ENCODE assay signal across 17 mouse cellular contexts in the genomic region with DNA sequence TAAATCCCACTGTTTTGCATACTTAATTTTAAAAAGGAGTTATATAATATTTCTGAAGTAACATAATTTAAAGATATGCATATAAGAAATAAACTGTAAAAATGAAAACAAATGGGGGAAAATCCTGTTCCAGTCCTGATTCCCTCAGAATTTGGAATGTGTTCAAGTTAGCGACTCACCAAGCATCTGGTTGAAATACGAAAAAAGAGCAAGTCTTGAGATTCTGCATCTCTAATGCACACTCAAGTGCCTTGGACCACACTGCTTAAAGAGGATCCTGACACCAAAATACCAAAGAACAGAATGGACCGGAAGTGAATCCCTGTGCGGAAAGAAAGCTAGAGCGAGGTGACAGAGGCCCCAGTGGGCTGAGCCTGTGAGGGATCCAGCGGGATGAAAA. TPM values are rescaled to one million over a fixed set of nuclear protein-coding genes. Genes with fewer than 3 reads are reported as not detected.
DNase-seq lines count a peak whose midpoint lies in the region; ATAC-seq and TF ChIP-seq lines count a peak whose summit lies in the region.
"Had no signal": no experiment of that assay in that cellular context is flagged by ENCODE, and none has a peak within 500 bp of the region (broad histone marks: within the 10 kb centered on the region; RNA-seq: fewer than 3 reads in every experiment).

No protein-coding gene starts in this region.

- no peak for TF ChIP-seq POLR2A in embryonic fibroblast, embryonic 13.5 days (IDR thresholded peaks at IDR 0.05; ENCODE audit: low read depth, low read length)

- H3K9me3 ChIP-seq in hindbrain, embryonic 13.5 days: no peaks in the 10 kb centered on the region
- H3K9me3 ChIP-seq in hindbrain, embryonic 14.5 days (ENCODE audit: control insufficient read depth, low read length): no peaks in the 10 kb centered on the region
- no peaks in the 10 kb centered on the region for H3K9me3 ChIP-seq in neural tube, embryonic 13.5 days
- no peaks in the 10 kb centered on the region for H3K9me3 ChIP-seq in neural tube, embryonic 14.5 days (ENCODE audit: control insufficient read depth, low read length)

- H3K27me3 ChIP-seq in hindbrain, embryonic 13.5 days: no peaks in the 10 kb centered on the region
- no peaks in the 10 kb centered on the region for H3K27me3 ChIP-seq in hindbrain, embryonic 14.5 days (ENCODE audit: control insufficient read depth, insufficient read depth, low read length)
- no peaks in the 10 kb centered on the region for H3K27me3 ChIP-seq in neural tube, embryonic 13.5 days
- H3K27me3 ChIP-seq in neural tube, embryonic 14.5 days (ENCODE audit: control insufficient read depth, insufficient read depth, low read length): no peaks in the 10 kb centered on the region

- no peaks in the 10 kb centered on the region for H3K36me3 ChIP-seq in hindbrain, embryonic 13.5 days
- H3K36me3 ChIP-seq in hindbrain, embryonic 14.5 days (replicated peaks; ENCODE audit: control insufficient read depth, insufficient read depth): no peaks in the 10 kb centered on the region
- no peaks in the 10 kb centered on the region for H3K36me3 ChIP-seq in neural tube, embryonic 13.5 days
- H3K36me3 ChIP-seq in neural tube, embryonic 14.5 days (ENCODE audit: control insufficient read depth, insufficient read depth, low read length): no peaks in the 10 kb centered on the region

- H3K9ac ChIP-seq in hindbrain, embryonic 13.5 days: no peak overlapping the region
- no peak overlapping the region for H3K9ac ChIP-seq in hindbrain, embryonic 14.5 days
- H3K9ac ChIP-seq in neural tube, embryonic 13.5 days: no peak overlapping the region
- H3K9ac ChIP-seq in neural tube, embryonic 14.5 days (replicated peaks; ENCODE audit: low read depth, low read length): no peak overlapping the region

- TF ChIP-seq CTCF in embryonic fibroblast, embryonic 13.5 days (IDR thresholded peaks at IDR 0.05; ENCODE audit: borderline replicate concordance, insufficient read depth, low read length): no peak

- no peak overlapping the region for H3K4me3 ChIP-seq in hindbrain, embryonic 13.5 days
- H3K4me3 ChIP-seq in hindbrain, embryonic 14.5 days (replicated peaks; ENCODE audit: low read length): no peak overlapping the region
- H3K4me3 ChIP-seq in neural tube, embryonic 13.5 days: no peak overlapping the region
- H3K4me3 ChIP-seq in embryonic fibroblast, embryonic 13.5 days (ENCODE audit: insufficient read depth, low read length): no peak overlapping the region
- H3K4me3 ChIP-seq in neural tube, embryonic 14.5 days (ENCODE audit: low read depth, low read length): no peak overlapping the region

- H3K4me1 ChIP-seq in hindbrain, embryonic 13.5 days (replicated peaks): peaks cover 26% of the 10 kb centered on the region
- peaks cover 23% of the 10 kb centered on the region for H3K4me1 ChIP-seq in hindbrain, embryonic 14.5 days (replicated peaks; ENCODE audit: control insufficient read depth, insufficient read depth, low read length)
- H3K4me1 ChIP-seq in neural tube, embryonic 13.5 days (replicated peaks): peaks cover 32% of the 10 kb centered on the region
- H3K4me1 ChIP-seq in embryonic fibroblast, embryonic 13.5 days (ENCODE audit: control insufficient read depth, insufficient read depth, low read length): peaks cover 4% of the 10 kb centered on the region; the same call in 1 of the 2 replicates
- H3K4me1 ChIP-seq in neural tube, embryonic 14.5 days (ENCODE audit: control insufficient read depth, insufficient read depth, low read length): 0 out of 2 replicates have a peak, but pooled peaks cover 6% of the 10 kb centered on the region

- no peak for DNase-seq in hindbrain, embryonic 14.5 days (ENCODE audit: low spot score)
- DNase-seq in neural tube, embryonic 10.5 days (ENCODE audit: extremely low spot score, low spot score): no peak
- no peak for DNase-seq in testis, postnatal 14 days (ENCODE audit: low spot score)
- DNase-seq: adrenal gland, postnatal 36 days; cerebellum, adult 9-10 months; gastrocnemius, postnatal 25 days; heart, postnatal 36 days; left cerebral cortex, postnatal 4 days; thymus, postnatal 4 days had no signal

- H3K4me2 ChIP-seq in hindbrain, embryonic 13.5 days: no peak overlapping the region
- H3K4me2 ChIP-seq in hindbrain, embryonic 14.5 days (replicated peaks): no peak overlapping the region
- no peak overlapping the region for H3K4me2 ChIP-seq in neural tube, embryonic 13.5 days
- no peak overlapping the region for H3K4me2 ChIP-seq in neural tube, embryonic 14.5 days (ENCODE audit: low read depth, low read length)

- H3K27ac ChIP-seq in hindbrain, embryonic 13.5 days: peak overlapping the region; percentile 8; the same call in 1 of the 2 replicates
- H3K27ac ChIP-seq in hindbrain, embryonic 14.5 days: no peak overlapping the region
- H3K27ac ChIP-seq in neural tube, embryonic 13.5 days (replicated peaks): peak overlapping the region; percentile 46
- peak overlapping the region; percentile 49 for H3K27ac ChIP-seq in embryonic fibroblast, embryonic 13.5 days (ENCODE audit: insufficient read depth, low read length)
- peak overlapping the region; percentile 48; the same call in 1 of the 2 replicates for H3K27ac ChIP-seq in neural tube, embryonic 14.5 days (ENCODE audit: low read depth, low read length)
- H3K27ac ChIP-seq: kidney, postnatal 0 days had no signal

- 42% methylated on average over 6 of the region's 6 CpGs for WGBS in hindbrain, embryonic 13.5 days
- WGBS in hindbrain, embryonic 14.5 days: 48% methylated on average over 6 of the region's 6 CpGs
- WGBS in neural tube, embryonic 13.5 days: 41% methylated on average over 6 of the region's 6 CpGs
- WGBS in neural tube, embryonic 14.5 days: 54% methylated on average over 6 of the region's 6 CpGs

- ATAC-seq in hindbrain, embryonic 13.5 days (ENCODE audit: low FRiP score): no peak
- no peak for ATAC-seq in hindbrain, embryonic 14.5 days (ENCODE audit: low FRiP score)
- no peak for ATAC-seq in neural tube, embryonic 13.5 days (ENCODE audit: low read depth)
- ATAC-seq in neural tube, embryonic 14.5 days (ENCODE audit: low read depth): no peak
- ATAC-seq in cerebellum, adult (ENCODE audit: insufficient number of reproducible peaks, low FRiP score, low TSS enrichment): no peak
- ATAC-seq: CD4-positive, CD25-positive, alpha-beta regulatory T cell, adult 4 months; lung, postnatal 0 days had no signal

RNA-seq across cellular contexts. Expression of a gene that starts 30.0 kb away (rescaled TPM):
- polyA plus RNA-seq in hindbrain, embryonic 13.5 days (2015; fragmentation: Nextera tagmentation; extraction: Ambion mirVana): 92.9 and 99.3 TPM in 2 replicates
- polyA plus RNA-seq in hindbrain, embryonic 14.5 days (2014; fragmentation: Nextera tagmentation; extraction: Ambion mirVana): 91.5 and 100 TPM in 2 replicates
- polyA plus RNA-seq in neural tube, embryonic 13.5 days (2015; fragmentation: Nextera tagmentation; extraction: Ambion mirVana): 114 and 116 TPM in 2 replicates
- polyA plus RNA-seq in embryonic fibroblast, embryonic 13.5 days (2011; ENCODE audit: insufficient read length, low read depth, missing spikeins): 10.3 and 21.6 TPM in 2 replicates
- polyA plus RNA-seq in neural tube, embryonic 14.5 days (2014; fragmentation: Nextera tagmentation; extraction: Ambion mirVana): 105 and 146 TPM in 2 replicates
- polyA plus RNA-seq: CD4-positive, CD25-positive, alpha-beta regulatory T cell, adult 4 months had no signal
